Mouse (Mus musculus) intestine, postnatal 0 days (tissue): Measurements from ENCODE around the gene 1700001O22Rik. TPM values are rescaled to one million over a fixed set of nuclear protein-coding genes. Genes with fewer than 3 reads are reported as not detected.

Experiments used
- ATAC-seq: fragments of 200-750 bp; cut with Nextera tagmentation; 2 replicates; pipeline ENCODE4 v1.8.0; 2017; ENCODE audit warnings: mild to moderate bottlenecking, moderate TSS enrichment, moderate library complexity
- H3K27ac ChIP-seq: fragments of 300-500 bp; sonication (generic); 2 replicates; pipeline ENCODE4 v1.5.1; 2014; ENCODE audit warnings: mild to moderate bottlenecking, low read depth, low read length, moderate library complexity
- H3K27me3 ChIP-seq: fragments of 300-500 bp; sonication (generic); replicated peaks from 2 replicates; pipeline ENCODE4 v1.6.1; 2014; ENCODE audit warnings: low read length, mixed read lengths; ENCODE audit not compliant: control insufficient read depth, insufficient read depth
- H3K36me3 ChIP-seq: fragments of 300-500 bp; sonication (generic); 2 replicates; pipeline ENCODE4 v1.6.1; 2014; ENCODE audit warnings: mild to moderate bottlenecking, moderate library complexity; ENCODE audit not compliant: control insufficient read depth, insufficient read depth
- H3K4me1 ChIP-seq: fragments of 300-500 bp; sonication (generic); replicated peaks from 2 replicates; pipeline ENCODE4 v1.6.1; 2014; ENCODE audit warnings: antibody characterized with exemption, low read length, mixed read lengths; ENCODE audit not compliant: control insufficient read depth, insufficient read depth
- H3K4me2 ChIP-seq: fragments of 300-500 bp; sonication (generic); replicated peaks from 2 replicates; pipeline ENCODE4 v1.6.1; 2014; ENCODE audit warnings: low read depth, mild to moderate bottlenecking, moderate library complexity
- H3K4me3 ChIP-seq: fragments of 300-500 bp; sonication (generic); 2 replicates; pipeline ENCODE4 v1.5.1; 2014; ENCODE audit warnings: low read depth, low read length
- H3K9ac ChIP-seq: fragments of 300-500 bp; sonication (generic); 2 replicates; pipeline ENCODE4 v1.6.1; 2014; ENCODE audit warnings: mild to moderate bottlenecking, low read depth, low read length
- H3K9me3 ChIP-seq: fragments of 300-500 bp; sonication (generic); 2 replicates; pipeline ENCODE4 v1.6.1; 2016; ENCODE audit warnings: mixed run types; ENCODE audit not compliant: control insufficient read depth
- CTCF ChIP-seq: sonication (generic); IDR thresholded peaks from 2 replicates; pipeline ENCODE4 v1.5.1; 2016; ENCODE audit warnings: low read depth, mild to moderate bottlenecking, control low read depth, antibody characterized with exemption, moderate library complexity
- WGBS: fragments of 180-500 bp; shearing (Covaris S2); extraction: QIAGEN DNeasy Blood & Tissue Kit; methylation state at CpG from one replicate; pipeline ENCODE4 v1.1.7; 2014; 5-methylcytosine and 5-hydroxymethylcytosine counted together
- polyA plus RNA-seq: library from polyadenylated mRNA; unstranded; fragments of >200 nt; fragmentation: Nextera tagmentation; extraction: Ambion mirVana; gene quantifications from 2 replicates; pipeline ENCODE4 v1.2.1, GENCODE M21; 2015

1700001O22Rik gene
- 0.58 and 0.60 TPM in 2 replicates for polyA plus RNA-seq

GRCm38 (mm10) chr2:30803604-30804003 is at the start of gene 1700001O22Rik:
TSS of gene 1700001O22Rik (minus strand) at chr2:30803661.
- WGBS: 87% methylated on average over 3 of the region's 3 CpGs
- Histone ChIP-seq H3K4me1 (peaks cover 13% of the 10 kb centered on the region; the same call in 1 of the 2 replicates), H3K4me3 (no peak within 1 kb of the TSS), H3K27me3 (no peaks in the 10 kb centered on the region; the same call in 1 of the 2 replicates), H3K9me3 (no peaks in the 10 kb centered on the region), H3K36me3 (no peaks in the 10 kb centered on the region), H3K9ac (no peak within 1 kb of the TSS), H3K27ac (no peak within 1 kb of the TSS), H3K4me2 (no peak within 1 kb of the TSS)
- no peak for ATAC-seq
- no peak for TF ChIP-seq CTCF

GRCm38 (mm10) chr2:30852771-30853313 is 49.4 kb upstream of the 1700001O22Rik start:
- TF ChIP-seq CTCF: no peak
- Histone ChIP-seq H3K27ac (no peak overlapping the region), H3K27me3 (0 out of 2 replicates have a peak, but pooled peaks cover 10% of the 10 kb centered on the region), H3K4me3 (no peak overlapping the region), H3K9ac (no peak overlapping the region), H3K4me1 (no peaks in the 10 kb centered on the region), H3K9me3 (no peaks in the 10 kb centered on the region), H3K4me2 (no peak overlapping the region), H3K36me3 (no peaks in the 10 kb centered on the region)
- WGBS: 39% methylated on average over 20 of the region's 20 CpGs
- ATAC-seq: no peak

GRCm38 (mm10) chr2:30850581-30850980 is 47.1 kb upstream of the 1700001O22Rik start:
- no peak for TF ChIP-seq CTCF
- H3K4me3 ChIP-seq: no peak overlapping the region
- no peak for ATAC-seq

GRCm38 (mm10) chr2:30848184-30848583 is 44.7 kb upstream of the 1700001O22Rik start:
- H3K9ac ChIP-seq: no peak overlapping the region
- H3K4me2 ChIP-seq: no peak overlapping the region
- 71% methylated on average over 8 of the region's 8 CpGs for WGBS
- no peak for ATAC-seq
- H3K27me3 ChIP-seq: peaks cover 43% of the 10 kb centered on the region
- TF ChIP-seq CTCF: no peak
- no peak overlapping the region for H3K4me3 ChIP-seq
- H3K36me3 ChIP-seq: no peaks in the 10 kb centered on the region
- H3K4me1 ChIP-seq: no peaks in the 10 kb centered on the region
- no peak overlapping the region for H3K27ac ChIP-seq
- H3K9me3 ChIP-seq: no peaks in the 10 kb centered on the region

More at GRCm38 (mm10) chr2:30850581-30850980, 47.1 kb upstream of the 1700001O22Rik start:
- 34% methylated on average over 6 of the region's 6 CpGs for WGBS
- Histone ChIP-seq H3K4me2 (no peak overlapping the region), H3K4me1 (no peaks in the 10 kb centered on the region), H3K27ac (no peak overlapping the region), H3K9me3 (no peaks in the 10 kb centered on the region), H3K27me3 (peaks cover 22% of the 10 kb centered on the region), H3K36me3 (no peaks in the 10 kb centered on the region), H3K9ac (no peak overlapping the region)

- Histone ChIP-seq H3K27me3 (peaks cover 50% of the 10 kb centered on the region), H3K9me3 (no peaks in the 10 kb centered on the region), H3K4me3 (no peak overlapping the region), H3K27ac (no peak overlapping the region), H3K4me2 (no peak overlapping the region), H3K36me3 (no peaks in the 10 kb centered on the region), H3K9ac (no peak overlapping the region), H3K4me1 (no peaks in the 10 kb centered on the region)
- no peak for TF ChIP-seq CTCF
- no peak for ATAC-seq
- 37% methylated on average over 6 of the region's 6 CpGs for WGBS
Measured at GRCm38 (mm10) chr2:30846723-30847122, 43.3 kb upstream of the 1700001O22Rik start.

- H3K4me1 ChIP-seq: no peaks in the 10 kb centered on the region
- no peaks in the 10 kb centered on the region for H3K9me3 ChIP-seq
- no peak for ATAC-seq
- no peak overlapping the region for H3K4me3 ChIP-seq
- no peaks in the 10 kb centered on the region for H3K36me3 ChIP-seq
- no peak for TF ChIP-seq CTCF
- no peak overlapping the region; the same call in 1 of the 2 replicates for H3K4me2 ChIP-seq
- 74% methylated on average over 8 of the region's 8 CpGs for WGBS
- H3K27me3 ChIP-seq: peaks cover 50% of the 10 kb centered on the region
- H3K27ac ChIP-seq: no peak overlapping the region
- no peak overlapping the region for H3K9ac ChIP-seq
Measured at GRCm38 (mm10) chr2:30846236-30846635, 42.8 kb upstream of the 1700001O22Rik start.
